Comparison of ENCODE assay signal across 8 mouse cellular contexts in the genomic region with DNA sequence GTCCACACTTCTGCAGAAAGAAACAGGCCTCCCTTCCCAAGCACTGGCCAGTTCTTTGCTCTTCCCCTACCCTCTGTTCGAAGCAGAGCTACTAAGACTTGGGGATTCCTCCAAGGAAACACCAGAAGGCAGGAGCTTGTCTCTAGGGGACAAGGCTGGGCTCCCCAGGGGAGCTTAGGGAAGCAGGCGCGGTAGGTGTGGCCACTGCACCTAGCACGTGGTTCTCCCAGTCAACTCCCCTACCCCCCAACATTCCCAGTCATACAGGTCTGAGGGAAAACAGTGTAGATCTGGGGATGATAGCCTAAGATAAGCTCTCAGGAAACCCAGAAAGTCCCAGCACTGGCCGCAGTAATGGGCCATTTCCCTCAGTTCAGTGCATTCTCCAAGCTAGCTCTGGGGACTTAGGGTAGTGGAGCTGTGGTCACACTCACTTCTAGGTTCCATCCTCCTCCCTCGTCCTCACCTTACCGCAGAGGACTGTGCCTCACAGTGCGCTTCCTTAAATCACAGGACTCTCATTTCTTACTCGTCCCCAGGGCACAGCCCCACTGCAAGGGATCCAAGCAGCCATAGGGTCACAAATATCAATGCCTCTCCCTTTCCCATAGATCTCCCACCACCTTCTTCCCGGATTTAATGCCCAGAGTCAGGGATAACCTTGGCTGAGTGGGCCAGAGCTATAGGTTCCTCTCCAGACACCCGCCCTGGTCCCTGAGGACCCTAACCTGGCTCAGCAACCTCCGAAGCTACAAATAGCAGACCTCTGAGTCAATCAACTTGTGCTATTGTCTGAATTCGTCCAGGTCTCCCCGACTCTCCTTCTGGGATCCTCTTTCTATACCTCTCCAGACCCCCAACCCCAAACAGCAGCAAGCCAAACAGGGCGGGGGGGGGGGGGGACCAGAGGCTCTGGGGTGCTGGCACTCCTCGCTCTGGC.
DNase-seq lines count a peak whose midpoint lies in the region; ATAC-seq and TF ChIP-seq lines count a peak whose summit lies in the region.

No protein-coding gene starts in this region.

- no peaks in the 10 kb centered on the region for H3K9me3 ChIP-seq in erythroblast, embryonic 14.5 days (ENCODE audit: control insufficient read depth, low read length)
- no peaks in the 10 kb centered on the region for H3K9me3 ChIP-seq in CH12.LX (replicated peaks; ENCODE audit: low read length)
- no peaks in the 10 kb centered on the region for H3K9me3 ChIP-seq in forebrain, postnatal 0 days (ENCODE audit: low read length)
- H3K9me3 ChIP-seq in liver, embryonic 14.5 days (ENCODE audit: control insufficient read depth, low read length), result no peaks in the 10 kb centered on the region

- H3K27me3 ChIP-seq in erythroblast, embryonic 14.5 days (ENCODE audit: control insufficient read depth), result peaks cover 37% of the 10 kb centered on the region
- no peaks in the 10 kb centered on the region for H3K27me3 ChIP-seq in CH12.LX (replicated peaks)
- H3K27me3 ChIP-seq in forebrain, postnatal 0 days (ENCODE audit: insufficient read depth, low read length), result no peaks in the 10 kb centered on the region
- H3K27me3 ChIP-seq in liver, embryonic 14.5 days (ENCODE audit: control insufficient read depth, insufficient read depth, low read length), result peaks cover 14% of the 10 kb centered on the region

- TF ChIP-seq POLR2A in CH12.LX (IDR thresholded peaks at IDR 0.05; ENCODE audit: low read depth, low read length), result no peak

- no peak for TF ChIP-seq RAD21 in CH12.LX (IDR thresholded peaks at IDR 0.05; ENCODE audit: low read depth, low read length)

- WGBS in forebrain, postnatal 0 days, result 21% methylated on average over 16 of the region's 16 CpGs
- 13% methylated on average over 16 of the region's 16 CpGs for WGBS in liver, embryonic 14.5 days (ENCODE audit: insufficient replicate concordance)

- no peak for ATAC-seq in erythroblast, adult 5-6 weeks (replicated peaks; ENCODE audit: low FRiP score, poor library complexity, severe bottlenecking)
- no peak for ATAC-seq in forebrain, postnatal 0 days
- no peak for ATAC-seq in liver, embryonic 14.5 days (ENCODE audit: insufficient read depth)
- ATAC-seq in cerebellum, adult (ENCODE audit: insufficient number of reproducible peaks, low FRiP score, low TSS enrichment), result no peak

- no peak for TF ChIP-seq CTCF in CH12.LX (conservative IDR thresholded peaks at IDR 0.05 in 1 of 2, IDR thresholded peaks at IDR 0.05 in 1 of 2; ENCODE audit: low read depth in 2 of 2, low read length in 2 of 2)
- TF ChIP-seq CTCF in forebrain, postnatal 0 days (IDR thresholded peaks at IDR 0.05; ENCODE audit: low read depth), result no peak
- TF ChIP-seq CTCF in liver, embryonic 14.5 days (IDR thresholded peaks at IDR 0.05; ENCODE audit: low read depth), result no peak

- no peak for TF ChIP-seq EP300 in CH12.LX (IDR thresholded peaks at IDR 0.05; ENCODE audit: low read length)
- no peak for TF ChIP-seq EP300 in liver, embryonic 14.5 days (IDR thresholded peaks at IDR 0.05; ENCODE audit: low read depth)

- no peak overlapping the region for H3K9ac ChIP-seq in CH12.LX (ENCODE audit: insufficient read depth, low read depth)
- H3K9ac ChIP-seq in forebrain, postnatal 0 days, result peak overlapping the region; percentile 69
- H3K9ac ChIP-seq in liver, embryonic 14.5 days (replicated peaks), result no peak overlapping the region

- H3K79me2 ChIP-seq in CH12.LX (replicated peaks; ENCODE audit: control insufficient read depth, extremely low read depth, insufficient read depth, poor library complexity, severe bottlenecking), result no peaks in the 10 kb centered on the region

- H3K4me3 ChIP-seq in erythroblast, embryonic 14.5 days (replicated peaks), result peak overlapping the region; percentile 12
- H3K4me3 ChIP-seq in CH12.LX (replicated peaks in 1 of 3; ENCODE audit: low read depth in 2 of 3, low read length in 2 of 3, poor library complexity in 1 of 3), result no peak overlapping the region
- peak overlapping the region; percentile 46 for H3K4me3 ChIP-seq in forebrain, postnatal 0 days (ENCODE audit: low read depth, low read length)
- peak overlapping the region; percentile 34 to 48 for H3K4me3 ChIP-seq in liver, embryonic 14.5 days (ENCODE audit: insufficient read depth in 1 of 2, low read depth in 2 of 2, low read length in 2 of 2)

- DNase-seq in CH12.LX (ENCODE audit: extremely low read depth), result no peak
- DNase-seq in forebrain, postnatal 0 days, result no peak
- no peak for DNase-seq in liver, embryonic 14.5 days (ENCODE audit: low read depth in 3 of 3, low spot score in 3 of 3)
- DNase-seq in adrenal gland, adult 8-10 months, result no peak
- no peak for DNase-seq in lung, postnatal 14 days

- H3K27ac ChIP-seq in CH12.LX (ENCODE audit: insufficient read depth, low read depth), result no peak overlapping the region
- no peak overlapping the region for H3K27ac ChIP-seq in forebrain, postnatal 0 days (ENCODE audit: low read depth, low read length)
- H3K27ac ChIP-seq in liver, embryonic 14.5 days, result no peak overlapping the region

- dilution Hi-C loops in CH12.LX (cut with MboI; ENCODE audit: extremely low pct_ligation_motif_present, extremely low pct_unique_long_range_greater_than_20kb, low sequenced_read_pairs), result no loop called here

- H3K4me1 ChIP-seq in erythroblast, embryonic 14.5 days (ENCODE audit: control insufficient read depth), result no peaks in the 10 kb centered on the region
- peaks cover 10 to 39% of the 10 kb centered on the region in 2 experiments for H3K4me1 ChIP-seq in CH12.LX (ENCODE audit: control insufficient read depth in 1 of 2, insufficient read depth in 2 of 2)
- H3K4me1 ChIP-seq in forebrain, postnatal 0 days (ENCODE audit: insufficient read depth), result peaks cover 14% of the 10 kb centered on the region; the same call in 1 of the 2 replicates
- H3K4me1 ChIP-seq in liver, embryonic 14.5 days (replicated peaks; ENCODE audit: control insufficient read depth in 2 of 2, insufficient read depth in 2 of 2, low read length in 1 of 2), result peaks cover 0 to 13% of the 10 kb centered on the region in 2 experiments; a peak in 1 of 4 replicates

- in situ Hi-C loops in CH12.LX (cut with MboI; ENCODE audit: low pct_ligation_motif_present, low pct_unique_long_range_greater_than_20kb, low sequenced_read_pairs), result no loop called here

- H3K4me2 ChIP-seq in CH12.LX (ENCODE audit: insufficient read depth, low read depth, poor library complexity, severe bottlenecking), result peak overlapping the region; percentile 9; the same call in 1 of the 2 replicates
- H3K4me2 ChIP-seq in forebrain, postnatal 0 days (ENCODE audit: low read depth), result peak overlapping the region; percentile 87
- peak overlapping the region; percentile 51 for H3K4me2 ChIP-seq in liver, embryonic 14.5 days (ENCODE audit: low read depth)

- H3K36me3 ChIP-seq in erythroblast, embryonic 14.5 days (ENCODE audit: control insufficient read depth), result no peaks in the 10 kb centered on the region
- no peaks in the 10 kb centered on the region for H3K36me3 ChIP-seq in CH12.LX (replicated peaks in 1 of 2; ENCODE audit: control insufficient read depth in 1 of 2, insufficient read depth in 1 of 2, low read length in 1 of 2)
- no peaks in the 10 kb centered on the region for H3K36me3 ChIP-seq in forebrain, postnatal 0 days (ENCODE audit: insufficient read depth)
- H3K36me3 ChIP-seq in liver, embryonic 14.5 days (replicated peaks; ENCODE audit: control insufficient read depth, insufficient read depth, low read depth), result no peaks in the 10 kb centered on the region

TF ChIP-seq in CH12.LX, 34 proteins besides CTCF, POLR2A, EP300 and RAD21:
- no peak for TF ChIP-seq MAZ (IDR thresholded peaks at IDR 0.05; ENCODE audit: low read depth, low read length)
- no peak for TF ChIP-seq KAT2A (IDR thresholded peaks at IDR 0.05; ENCODE audit: insufficient replicate concordance, low read length)
- TF ChIP-seq HCFC1 (IDR thresholded peaks at IDR 0.05; ENCODE audit: low read depth, low read length), result no peak
- no peak for TF ChIP-seq POLR2AphosphoS2 (IDR thresholded peaks at IDR 0.05; ENCODE audit: low read depth, low read length)
- TF ChIP-seq IRF4 (IDR thresholded peaks at IDR 0.05; ENCODE audit: low read depth, low read length), result no peak
- TF ChIP-seq MAX (IDR thresholded peaks at IDR 0.05; ENCODE audit: low read length), result no peak
- TF ChIP-seq E2F4 (IDR thresholded peaks at IDR 0.05; ENCODE audit: insufficient replicate concordance, low read depth, low read length), result no peak
- TF ChIP-seq TBP (conservative IDR thresholded peaks at IDR 0.05; ENCODE audit: low read depth, low read length), result no peak
- TF ChIP-seq UBTF (IDR thresholded peaks at IDR 0.05; ENCODE audit: low read depth, low read length), result no peak
- no peak for TF ChIP-seq TCF12 (IDR thresholded peaks at IDR 0.05; ENCODE audit: low read depth, low read length)
- no peak for TF ChIP-seq SMC3 (IDR thresholded peaks at IDR 0.05; ENCODE audit: low read depth, low read length)
- TF ChIP-seq MEF2A (IDR thresholded peaks at IDR 0.05; ENCODE audit: borderline replicate concordance, low read depth, low read length), result no peak
- no peak for TF ChIP-seq ZC3H11A (IDR thresholded peaks at IDR 0.05; ENCODE audit: low read depth, low read length)
- TF ChIP-seq NRF1 (IDR thresholded peaks at IDR 0.05; ENCODE audit: low read depth, low read length), result no peak
- no peak for TF ChIP-seq USF1 (IDR thresholded peaks at IDR 0.05; ENCODE audit: low read depth, low read length)
- TF ChIP-seq JUN (IDR thresholded peaks at IDR 0.05; ENCODE audit: insufficient read depth, low read depth, low read length), result no peak
- no peak for TF ChIP-seq USF2 (conservative IDR thresholded peaks at IDR 0.05; ENCODE audit: low read depth, low read length)
- no peak for TF ChIP-seq MYC (IDR thresholded peaks at IDR 0.05; ENCODE audit: low read depth, low read length)
- no peak for TF ChIP-seq ZNF384 (IDR thresholded peaks at IDR 0.05; ENCODE audit: low read depth, low read length)

Comparison
In these comparisons a context has a peak if more than half of its experiments do, and no peak if none do; other contexts are left out.
1. H3K4me3 ChIP-seq: peak in erythroblast, embryonic 14.5 days (single experiment), forebrain, postnatal 0 days (single experiment) and liver, embryonic 14.5 days (2 of 2); none in CH12.LX (0 of 3).
2. H3K4me2 ChIP-seq: peak in every context shown above with its lines; median percentile 87 in forebrain, postnatal 0 days; 51 in liver, embryonic 14.5 days; 9 in CH12.LX.